Mouse (Mus musculus) olfactory bulb, adult 2 months (tissue): Measurements from ENCODE around the gene Hist1h2bf. TPM values are rescaled to one million over a fixed set of nuclear protein-coding genes. Genes with fewer than 3 reads are reported as not detected.
"Not testable (repeated sequence)": the region's sequence is repeated elsewhere in the genome, so short reads cannot be mapped to it uniquely, and the experiment has no call there.

Experiments used
- H3K27ac ChIP-seq: fragments of 200-500 bp; 2 replicates; pipeline ENCODE4 v1.5.1; 2012; ENCODE audit warnings: low read depth, low read length; ENCODE audit not compliant: insufficient read depth
- H3K4me1 ChIP-seq: fragments of 200-500 bp; 2 replicates; pipeline ENCODE4 v1.6.1; 2012; ENCODE audit warnings: low read length; ENCODE audit not compliant: control insufficient read depth, insufficient read depth
- H3K4me3 ChIP-seq: fragments of 200-500 bp; 2 replicates; pipeline ENCODE4 v1.5.1; 2012; ENCODE audit warnings: mild to moderate bottlenecking, low read depth, low read length, moderate library complexity; ENCODE audit not compliant: insufficient read depth
- CTCF ChIP-seq: fragments of 200-500 bp; IDR thresholded peaks from 2 replicates; pipeline ENCODE4 v1.5.1; 2012; ENCODE audit warnings: low read depth, mild to moderate bottlenecking, low read length, moderate library complexity; ENCODE audit not compliant: insufficient read depth
- POLR2A ChIP-seq: fragments of 200-500 bp; IDR thresholded peaks from 2 replicates; pipeline ENCODE4 v1.6.1; 2012; ENCODE audit warnings: mild to moderate bottlenecking, low read depth, low read length, moderate library complexity; ENCODE audit not compliant: insufficient read depth
- WGBS: fragments of 180-500 bp; shearing (Covaris S2); methylation state at CpG from one replicate; pipeline ENCODE4 v1.1.7; 2018; 5-methylcytosine and 5-hydroxymethylcytosine counted together
- polyA plus RNA-seq: library from polyadenylated mRNA; stranded (reverse); fragments of >200 nt; gene quantifications from 2 replicates; pipeline ENCODE4 v1.2.4, GENCODE M21; 2012; ENCODE audit warnings: low replicate concordance; ENCODE audit not compliant: missing spikeins, insufficient read depth, insufficient read length

Hist1h2bf gene
- polyA plus RNA-seq, 1 experiment, result not detected

- Histone ChIP-seq H3K4me3 (no peak overlapping the region), H3K27ac (no peak overlapping the region), H3K4me1 (peaks cover 12% of the 10 kb centered on the region)
- WGBS, result 14% methylated on average over 7 of the region's 7 CpGs
- TF ChIP-seq POLR2A (no peak), CTCF (no peak)
These were observed 37.7 kb downstream of the Hist1h2bf start for GRCm38 (mm10) chr13:23536076-23536822.

DNA sequence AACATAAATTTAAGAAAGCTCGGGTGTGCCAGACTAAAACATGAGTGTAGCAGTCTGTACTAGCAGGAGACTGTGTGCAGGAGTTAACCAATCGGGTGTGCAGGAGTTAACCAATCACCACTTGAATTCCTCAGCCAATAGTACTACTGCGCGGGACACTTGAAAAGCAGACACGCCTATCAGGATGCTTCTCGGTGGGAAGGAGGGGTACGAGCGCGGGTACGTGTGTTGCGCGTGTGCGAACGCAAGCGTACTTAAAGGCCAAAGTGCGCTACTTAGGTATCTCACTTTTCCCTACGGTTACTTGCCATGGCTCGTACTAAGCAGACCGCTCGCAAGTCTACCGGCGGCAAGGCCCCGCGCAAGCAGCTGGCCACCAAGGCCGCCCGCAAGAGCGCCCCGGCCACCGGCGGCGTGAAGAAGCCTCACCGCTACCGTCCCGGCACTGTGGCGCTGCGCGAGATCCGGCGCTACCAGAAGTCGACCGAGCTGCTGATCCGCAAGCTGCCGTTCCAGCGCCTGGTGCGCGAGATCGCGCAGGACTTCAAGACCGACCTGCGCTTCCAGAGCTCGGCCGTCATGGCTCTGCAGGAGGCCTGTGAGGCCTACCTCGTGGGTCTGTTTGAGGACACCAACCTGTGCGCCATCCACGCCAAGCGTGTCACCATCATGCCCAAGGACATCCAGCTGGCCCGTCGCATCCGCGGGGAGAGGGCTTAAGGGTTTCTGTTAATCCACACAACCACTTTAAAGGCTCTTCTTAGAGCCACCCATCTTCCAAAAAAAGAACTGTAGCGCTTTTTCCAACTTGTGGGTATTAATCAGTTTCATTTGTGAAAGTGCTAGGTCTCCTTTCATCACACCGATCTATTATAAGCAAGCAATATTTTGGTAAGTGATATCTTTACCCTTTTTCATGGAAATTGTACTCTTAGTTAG is 38.6 kb downstream of the Hist1h2bf start, which contains the start of gene Hist1h3g:
Gene Hist1h3g (plus strand): TSS at position 286 of the 939 bp plus-strand sequence.
- peaks cover 12% of the 10 kb centered on the region for H3K4me1 ChIP-seq
- peak within 1 kb of the TSS; percentile 64 for H3K4me3 ChIP-seq
- WGBS, result under 1% methylated on average over 54 of the region's 62 CpGs
- not testable (repeated sequence) for H3K27ac ChIP-seq

DNA sequence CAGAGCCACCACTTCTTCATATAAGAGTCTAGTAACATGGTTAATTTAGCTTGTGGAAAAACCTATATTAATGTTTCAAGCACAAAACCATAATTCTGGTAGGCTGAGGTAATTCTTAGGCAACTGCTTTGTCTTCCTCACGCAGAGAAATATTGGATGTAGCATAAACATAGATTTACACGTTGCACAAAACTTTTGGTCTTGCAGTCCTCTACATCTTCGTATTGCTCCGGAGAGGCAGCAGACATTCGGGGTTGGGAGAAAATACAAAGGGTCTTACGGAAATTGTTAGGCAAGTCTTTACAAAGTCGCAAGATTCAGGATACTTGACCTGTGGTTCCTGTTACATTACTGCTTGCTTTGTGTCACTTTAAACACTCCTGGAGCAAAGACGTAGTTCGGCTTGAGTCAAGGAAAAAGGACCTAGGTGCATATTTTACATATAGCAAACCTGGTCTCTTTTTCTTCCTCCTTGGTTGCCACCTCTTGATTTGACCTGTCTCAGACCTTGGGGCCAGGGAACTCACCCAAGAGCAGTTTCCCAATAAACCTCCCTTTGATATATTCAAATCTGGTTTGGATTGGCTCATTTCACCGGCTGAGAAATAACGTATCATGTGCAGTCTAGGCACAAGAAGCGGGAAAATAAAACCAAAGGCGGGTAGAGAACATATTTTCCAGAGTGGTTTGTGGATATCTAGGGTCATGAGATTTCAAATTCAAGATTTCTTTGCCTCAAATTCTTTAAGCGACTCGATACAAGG is 39.4 kb downstream of the Hist1h2bf start:
- WGBS, result under 1% methylated on average over 15 of the region's 15 CpGs
- Histone ChIP-seq H3K4me3 (no peak overlapping the region), H3K27ac (no peak overlapping the region), H3K4me1 (peaks cover 12% of the 10 kb centered on the region)
- TF ChIP-seq POLR2A, result no peak
- no peak for TF ChIP-seq CTCF

DNA sequence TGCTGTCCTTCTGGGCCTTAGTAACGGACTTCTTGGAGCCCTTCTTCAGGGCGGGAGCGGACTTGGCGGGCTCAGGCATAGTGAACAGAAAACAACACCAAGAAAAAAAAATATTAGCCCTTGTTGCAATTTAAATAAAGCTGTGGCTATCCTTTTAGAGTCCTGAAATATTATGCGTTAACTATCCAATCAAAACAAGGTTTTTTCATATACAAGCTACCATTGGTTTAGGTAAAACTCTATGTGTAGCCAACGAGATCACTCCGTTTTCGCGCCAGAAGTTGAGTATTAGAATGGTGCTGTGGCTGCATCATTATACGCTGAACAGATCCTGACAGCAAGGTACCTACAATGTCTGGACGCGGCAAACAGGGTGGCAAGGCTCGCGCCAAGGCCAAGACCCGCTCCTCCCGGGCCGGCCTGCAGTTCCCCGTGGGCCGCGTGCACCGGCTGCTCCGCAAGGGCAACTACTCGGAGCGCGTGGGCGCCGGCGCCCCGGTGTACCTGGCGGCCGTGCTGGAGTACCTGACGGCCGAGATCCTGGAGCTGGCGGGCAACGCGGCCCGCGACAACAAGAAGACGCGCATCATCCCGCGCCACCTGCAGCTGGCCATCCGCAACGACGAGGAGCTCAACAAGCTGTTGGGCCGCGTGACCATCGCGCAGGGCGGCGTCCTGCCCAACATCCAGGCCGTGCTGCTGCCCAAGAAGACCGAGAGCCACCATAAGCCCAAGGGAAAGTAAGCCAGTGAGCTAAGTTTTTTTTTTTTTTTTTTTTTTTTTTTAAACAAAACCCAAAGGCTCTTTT is 40.2 kb downstream of the Hist1h2bf start, which contains the start of gene Hist1h2af:
Gene Hist1h2af (plus strand): TSS at position 347 of the 808 bp plus-strand sequence.
- peaks cover 12% of the 10 kb centered on the region for H3K4me1 ChIP-seq
- WGBS, result under 1% methylated on average over 29 of the region's 53 CpGs
- peak within 1 kb of the TSS; percentile 50 for H3K4me3 ChIP-seq
- H3K27ac ChIP-seq, result peak within 1 kb of the TSS; percentile 69; the same call in 1 of the 2 replicates

GRCm38 (mm10) chr13:23532262-23533075 is 41.5 kb downstream of the Hist1h2bf start:
- H3K4me1 ChIP-seq, result peaks cover 12% of the 10 kb centered on the region
- no peak for TF ChIP-seq CTCF
- TF ChIP-seq POLR2A, result no peak
- no peak overlapping the region for H3K4me3 ChIP-seq
- H3K27ac ChIP-seq, result no peak overlapping the region
- 13% methylated on average over 9 of the region's 9 CpGs for WGBS

- Histone ChIP-seq H3K4me1 (peaks cover 12% of the 10 kb centered on the region), H3K27ac (peak within 1 kb of the TSS; percentile 95), H3K4me3 (peak within 1 kb of the TSS; percentile 57)
- WGBS, result under 1% methylated on average over 58 of the region's 70 CpGs
- peak; percentile 92 for TF ChIP-seq POLR2A
- TF ChIP-seq CTCF, result no peak
These were observed 42.8 kb downstream of the Hist1h2bf start, which contains the start of gene Hist1h4h for GRCm38 (mm10) chr13:23530901-23531875. Gene Hist1h4h, plus strand, starts transcription at chr13:23531050.
